Mouse (Mus musculus) liver, postnatal 0 days (tissue): Measurements from ENCODE around the gene 2010300C02Rik.

Experiments
- CTCF ChIP-seq: sonication (generic); IDR thresholded peaks from 2 replicates; pipeline ENCODE4 v1.5.1; 2016; ENCODE audit warnings: antibody characterized with exemption, low read depth
- EP300 ChIP-seq: IDR thresholded peaks from 2 replicates; pipeline ENCODE4 v1.6.1; 2016; ENCODE audit warnings: antibody characterized with exemption, low read depth, mild to moderate bottlenecking

GRCm38 (mm10) chr1:37687515-37687914, 32.4 kb downstream of the 2010300C02Rik start:
- TF ChIP-seq EP300 (no peak), CTCF (no peak)
